Mouse (Mus musculus): Measurements from ENCODE around the gene P2ry6. TPM values are rescaled to one million over a fixed set of nuclear protein-coding genes. Genes with fewer than 3 reads are reported as not detected.
A peak's percentile ranks its signal among the peaks of the same experiment; 100 is the strongest.

The P2ry6 gene
- polyA plus RNA-seq, 1 experiment from 2014 or later, result 1.6 TPM

- ATAC-seq (ENCODE audit: low FRiP score) (no peak), DNase-seq (ENCODE audit: low spot score, missing footprints) (no peak)
- no peak overlapping the region for H3K4me2 ChIP-seq
- no peak overlapping the region for H3K27ac ChIP-seq (ENCODE audit: low read depth, low read length)
- no peaks in the 10 kb centered on the region for H3K4me1 ChIP-seq (ENCODE audit: control insufficient read depth, insufficient read depth, low read length)
- H3K9me3 ChIP-seq (ENCODE audit: control insufficient read depth, low read length), result no peaks in the 10 kb centered on the region
- no peaks in the 10 kb centered on the region for H3K36me3 ChIP-seq (ENCODE audit: control insufficient read depth, insufficient read depth, low read length)
- H3K9ac ChIP-seq (ENCODE audit: low read length), result no peak overlapping the region
- H3K27me3 ChIP-seq (ENCODE audit: control insufficient read depth, insufficient read depth, low read length), result peaks cover 2% of the 10 kb centered on the region; the same call in 1 of the 2 replicates
- 51% methylated on average over 4 of the region's 4 CpGs for WGBS
- H3K4me3 ChIP-seq (ENCODE audit: low read depth, low read length), result no peak overlapping the region
Measured at GRCm38 (mm10) chr7:101005119-101005518, 30.7 kb upstream of the P2ry6 start.

- 74% methylated on average over 11 of the region's 11 CpGs for WGBS
- H3K27me3 ChIP-seq (ENCODE audit: control insufficient read depth, insufficient read depth, low read length), result no peaks in the 10 kb centered on the region
- H3K36me3 ChIP-seq (ENCODE audit: control insufficient read depth, insufficient read depth, low read length), result no peaks in the 10 kb centered on the region
- H3K27ac ChIP-seq (ENCODE audit: low read depth, low read length), result no peak overlapping the region
- H3K4me2 ChIP-seq, result no peak overlapping the region
- H3K4me3 ChIP-seq (ENCODE audit: low read depth, low read length), result no peak overlapping the region
- no peak overlapping the region for H3K9ac ChIP-seq (ENCODE audit: low read length)
- no peaks in the 10 kb centered on the region for H3K9me3 ChIP-seq (ENCODE audit: control insufficient read depth, low read length)
- ATAC-seq (ENCODE audit: low FRiP score), result no peak
- H3K4me1 ChIP-seq (ENCODE audit: control insufficient read depth, insufficient read depth, low read length), result no peaks in the 10 kb centered on the region
- DNase-seq (ENCODE audit: low spot score, missing footprints), result peak; percentile 44
Measured at GRCm38 (mm10) chr7:101003442-101004326, 29.2 kb upstream of the P2ry6 start.

- DNase-seq (ENCODE audit: low spot score, missing footprints) (no peak), ATAC-seq (ENCODE audit: low FRiP score) (no peak)
- Histone ChIP-seq H3K27ac (ENCODE audit: low read depth, low read length) (no peak overlapping the region), H3K4me2 (no peak overlapping the region), H3K4me1 (ENCODE audit: control insufficient read depth, insufficient read depth, low read length) (no peaks in the 10 kb centered on the region), H3K36me3 (ENCODE audit: control insufficient read depth, insufficient read depth, low read length) (no peaks in the 10 kb centered on the region), H3K4me3 (ENCODE audit: low read depth, low read length) (no peak overlapping the region), H3K27me3 (ENCODE audit: control insufficient read depth, insufficient read depth, low read length) (no peaks in the 10 kb centered on the region), H3K9me3 (ENCODE audit: control insufficient read depth, low read length) (no peaks in the 10 kb centered on the region), H3K9ac (ENCODE audit: low read length) (no peak overlapping the region)
- WGBS, result 73% methylated on average over 6 of the region's 6 CpGs
Measured at GRCm38 (mm10) chr7:101002274-101002673, 27.8 kb upstream of the P2ry6 start.

GRCm38 (mm10) chr7:100999623-101000022 is 25.2 kb upstream of the P2ry6 start:
- DNase-seq (ENCODE audit: low spot score, missing footprints), result peak; percentile 51
- no peak overlapping the region for H3K4me2 ChIP-seq
- H3K9me3 ChIP-seq (ENCODE audit: control insufficient read depth, low read length), result no peaks in the 10 kb centered on the region
- H3K4me3 ChIP-seq (ENCODE audit: low read depth, low read length), result no peak overlapping the region
- ATAC-seq (ENCODE audit: low FRiP score), result no peak
- 77% methylated on average over 5 of the region's 5 CpGs for WGBS
- H3K27ac ChIP-seq (ENCODE audit: low read depth, low read length), result no peak overlapping the region
- H3K27me3 ChIP-seq (ENCODE audit: control insufficient read depth, insufficient read depth, low read length), result no peaks in the 10 kb centered on the region
- H3K4me1 ChIP-seq (ENCODE audit: control insufficient read depth, insufficient read depth, low read length), result no peaks in the 10 kb centered on the region
- no peaks in the 10 kb centered on the region for H3K36me3 ChIP-seq (ENCODE audit: control insufficient read depth, insufficient read depth, low read length)
- no peak overlapping the region for H3K9ac ChIP-seq (ENCODE audit: low read length)

- Histone ChIP-seq H3K27me3 (ENCODE audit: control insufficient read depth, insufficient read depth, low read length) (no peaks in the 10 kb centered on the region), H3K4me2 (no peak overlapping the region), H3K4me3 (ENCODE audit: low read depth, low read length) (no peak overlapping the region), H3K27ac (ENCODE audit: low read depth, low read length) (no peak overlapping the region), H3K36me3 (ENCODE audit: control insufficient read depth, insufficient read depth, low read length) (no peaks in the 10 kb centered on the region), H3K4me1 (ENCODE audit: control insufficient read depth, insufficient read depth, low read length) (no peaks in the 10 kb centered on the region), H3K9ac (ENCODE audit: low read length) (no peak overlapping the region), H3K9me3 (ENCODE audit: control insufficient read depth, low read length) (no peaks in the 10 kb centered on the region)
- ATAC-seq (ENCODE audit: low FRiP score) (no peak), DNase-seq (ENCODE audit: low spot score, missing footprints) (peak; percentile 73)
- 87% methylated on average over 24 of the region's 24 CpGs for WGBS
Measured at GRCm38 (mm10) chr7:100998578-100998960, 24.1 kb upstream of the P2ry6 start.

GRCm38 (mm10) chr7:100997951-100998577 is 23.6 kb upstream of the P2ry6 start:
- Histone ChIP-seq H3K4me3 (ENCODE audit: low read depth, low read length) (no peak overlapping the region), H3K9ac (ENCODE audit: low read length) (no peak overlapping the region), H3K9me3 (ENCODE audit: control insufficient read depth, low read length) (no peaks in the 10 kb centered on the region), H3K27me3 (ENCODE audit: control insufficient read depth, insufficient read depth, low read length) (no peaks in the 10 kb centered on the region), H3K4me2 (no peak overlapping the region), H3K4me1 (ENCODE audit: control insufficient read depth, insufficient read depth, low read length) (no peaks in the 10 kb centered on the region), H3K27ac (ENCODE audit: low read depth, low read length) (no peak overlapping the region), H3K36me3 (ENCODE audit: control insufficient read depth, insufficient read depth, low read length) (no peaks in the 10 kb centered on the region)
- peak; percentile 77 for DNase-seq (ENCODE audit: low spot score, missing footprints)
- 84% methylated on average over 31 of the region's 31 CpGs for WGBS
- ATAC-seq (ENCODE audit: low FRiP score), result no peak

GRCm38 (mm10) chr7:100997215-100997614 is 22.8 kb upstream of the P2ry6 start:
- Histone ChIP-seq H3K27ac (ENCODE audit: low read depth, low read length) (no peak overlapping the region), H3K4me1 (ENCODE audit: control insufficient read depth, insufficient read depth, low read length) (no peaks in the 10 kb centered on the region), H3K27me3 (ENCODE audit: control insufficient read depth, insufficient read depth, low read length) (no peaks in the 10 kb centered on the region), H3K9me3 (ENCODE audit: control insufficient read depth, low read length) (no peaks in the 10 kb centered on the region), H3K4me3 (ENCODE audit: low read depth, low read length) (no peak overlapping the region), H3K4me2 (no peak overlapping the region), H3K9ac (ENCODE audit: low read length) (no peak overlapping the region), H3K36me3 (ENCODE audit: control insufficient read depth, insufficient read depth, low read length) (no peaks in the 10 kb centered on the region)
- 81% methylated on average over 1 of the region's 1 CpGs for WGBS
- DNase-seq (ENCODE audit: low spot score, missing footprints) (no peak), ATAC-seq (ENCODE audit: low FRiP score) (no peak)

GRCm38 (mm10) chr7:100995951-100996350 is 21.5 kb upstream of the P2ry6 start:
- no peaks in the 10 kb centered on the region for H3K36me3 ChIP-seq (ENCODE audit: control insufficient read depth, insufficient read depth, low read length)
- H3K27me3 ChIP-seq (ENCODE audit: control insufficient read depth, insufficient read depth, low read length), result no peaks in the 10 kb centered on the region
- no peak overlapping the region for H3K27ac ChIP-seq (ENCODE audit: low read depth, low read length)
- no peak overlapping the region for H3K9ac ChIP-seq (ENCODE audit: low read length)
- H3K9me3 ChIP-seq (ENCODE audit: control insufficient read depth, low read length), result no peaks in the 10 kb centered on the region
- no peak for ATAC-seq (ENCODE audit: low FRiP score)
- 86% methylated on average over 3 of the region's 3 CpGs for WGBS
- H3K4me3 ChIP-seq (ENCODE audit: low read depth, low read length), result no peak overlapping the region
- H3K4me1 ChIP-seq (ENCODE audit: control insufficient read depth, insufficient read depth, low read length), result no peaks in the 10 kb centered on the region; the same call in 1 of the 2 replicates
- no peak for DNase-seq (ENCODE audit: low spot score, missing footprints)
- no peak overlapping the region for H3K4me2 ChIP-seq

- no peak overlapping the region for H3K4me3 ChIP-seq (ENCODE audit: low read depth, low read length)
- H3K27me3 ChIP-seq (ENCODE audit: control insufficient read depth, insufficient read depth, low read length), result no peaks in the 10 kb centered on the region
- H3K27ac ChIP-seq (ENCODE audit: low read depth, low read length), result no peak overlapping the region
- no peaks in the 10 kb centered on the region; the same call in 1 of the 2 replicates for H3K4me1 ChIP-seq (ENCODE audit: control insufficient read depth, insufficient read depth, low read length)
- WGBS, result 88% methylated on average over 7 of the region's 7 CpGs
- no peak overlapping the region for H3K4me2 ChIP-seq
- H3K9me3 ChIP-seq (ENCODE audit: control insufficient read depth, low read length), result no peaks in the 10 kb centered on the region
- no peak overlapping the region for H3K9ac ChIP-seq (ENCODE audit: low read length)
- ATAC-seq (ENCODE audit: low FRiP score), result no peak
- no peak for DNase-seq (ENCODE audit: low spot score, missing footprints)
- no peaks in the 10 kb centered on the region for H3K36me3 ChIP-seq (ENCODE audit: control insufficient read depth, insufficient read depth, low read length)
Measured at GRCm38 (mm10) chr7:100995260-100995864, 20.9 kb upstream of the P2ry6 start.

Measured in midbrain, embryonic 11.5 days (tissue).